Mouse (Mus musculus) 416B (cell line): ENCODE measurements around the gene Pdzrn3.

Source experiments
- DNase-seq: peaks from one replicate; pipeline ENCODE4 v3.0.0; 2011; ENCODE audit warnings: low read depth

Pdzrn3 gene

DNA sequence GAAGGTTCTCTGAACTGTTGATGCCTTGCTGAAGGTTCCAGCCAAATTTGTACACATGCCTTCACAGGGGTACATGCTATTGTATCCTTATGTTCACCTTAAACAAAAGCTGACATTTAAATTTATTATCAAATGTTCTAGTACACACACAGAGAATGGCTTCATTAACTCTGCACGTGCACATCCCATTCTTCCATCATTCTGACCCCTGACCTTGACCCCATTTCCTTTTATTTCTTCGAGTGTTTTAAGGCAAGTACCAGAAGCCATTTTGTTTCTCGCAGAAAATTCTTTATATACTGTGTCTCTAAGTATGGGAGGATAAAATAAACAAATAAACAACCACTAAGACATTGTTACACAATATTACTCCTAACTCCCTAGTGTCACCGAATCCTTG lies 123.0 kb downstream of the Pdzrn3 start:
- DNase-seq = no peak

DNA sequence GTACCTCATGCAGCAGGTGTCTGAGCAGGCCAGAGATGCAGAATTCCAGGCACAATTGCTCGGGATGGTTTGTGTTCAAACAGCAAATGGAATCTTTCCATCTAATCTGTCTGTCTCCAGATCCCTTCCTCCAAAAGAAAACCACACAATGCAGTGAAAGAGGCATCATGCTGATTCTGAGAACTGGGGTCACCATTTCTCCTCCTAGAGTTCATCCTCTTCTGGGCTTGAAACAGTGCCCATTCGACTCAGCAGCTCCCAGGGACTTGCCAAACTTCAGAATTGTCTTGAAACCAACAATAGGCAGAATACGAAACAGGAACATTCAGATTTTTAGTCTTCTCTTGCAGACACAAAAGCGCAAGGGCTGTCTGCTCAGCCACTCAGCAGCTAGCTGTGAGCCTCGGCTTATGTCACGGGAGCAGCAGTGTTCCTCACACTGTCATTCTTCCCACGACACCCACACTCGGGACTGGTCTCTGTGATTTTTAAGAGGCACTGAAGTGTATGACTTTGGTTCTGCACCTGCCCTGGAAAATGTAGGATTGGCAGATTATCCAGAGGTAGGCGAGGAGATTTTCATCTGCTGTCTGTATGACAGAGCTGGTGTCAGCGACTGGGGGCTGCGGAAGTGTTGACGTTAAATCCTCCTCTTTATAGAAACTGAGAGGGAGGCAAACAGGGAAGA lies 125.6 kb downstream of the Pdzrn3 start:
- no peak for DNase-seq

DNA sequence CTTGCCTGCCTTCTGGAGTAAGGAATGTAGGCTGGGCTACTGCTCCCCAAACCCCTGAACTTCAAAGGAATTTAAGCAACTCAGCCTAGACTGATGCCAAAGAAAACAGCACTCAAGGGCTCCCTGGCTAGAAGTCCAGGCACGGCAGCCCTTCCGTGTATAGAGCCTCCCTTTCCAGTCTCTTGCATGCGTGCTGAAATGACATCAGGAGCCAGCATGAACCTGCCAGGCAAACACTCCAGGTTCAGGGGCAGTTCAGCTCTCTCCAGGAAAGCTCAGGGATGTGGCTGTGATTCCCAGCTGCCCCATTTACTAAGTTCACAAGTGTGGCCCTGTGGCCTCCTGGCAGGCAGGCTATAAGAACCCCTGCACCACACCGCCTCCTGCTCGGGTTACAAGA lies 126.5 kb downstream of the Pdzrn3 start:
- no peak for DNase-seq

DNA sequence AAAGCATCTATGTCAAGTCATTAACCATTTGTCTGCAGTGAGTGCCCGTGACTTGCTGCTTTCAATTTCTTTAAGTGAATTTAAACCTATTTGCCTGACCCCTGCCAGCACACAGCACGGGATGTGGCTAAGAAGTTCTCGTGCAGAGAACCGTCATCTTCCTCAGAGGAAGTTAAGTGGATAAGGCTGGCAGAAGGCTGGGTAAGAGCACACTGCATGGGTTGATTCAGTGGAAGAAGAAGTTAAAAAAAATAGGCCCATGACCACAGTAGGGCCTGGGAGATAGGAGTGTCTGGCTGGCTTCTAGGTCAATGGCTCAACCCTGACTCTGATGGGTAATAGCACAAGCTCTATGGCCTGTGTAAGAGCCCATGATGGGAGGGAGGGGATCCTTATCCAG lies 131.6 kb downstream of the Pdzrn3 start:
- no peak for DNase-seq

DNA sequence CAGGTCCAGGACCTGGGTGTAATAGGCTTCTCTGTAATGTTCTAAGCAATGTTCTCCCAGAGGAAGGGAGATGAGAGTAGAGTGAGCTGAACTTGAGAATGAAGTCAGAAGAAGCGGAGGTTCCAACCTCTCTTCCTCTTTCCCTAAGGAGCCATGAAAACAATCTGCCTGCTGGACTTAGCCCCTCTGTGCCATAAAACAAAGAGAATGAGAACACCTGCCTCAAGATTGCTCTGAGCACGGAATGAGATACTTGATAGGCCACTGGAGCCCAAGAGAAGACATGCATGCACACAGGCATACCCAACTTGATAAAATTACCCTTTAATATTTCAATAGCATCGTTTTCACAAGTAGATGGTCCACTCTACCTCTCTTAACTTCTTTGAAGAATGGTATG lies 133.3 kb downstream of the Pdzrn3 start:
- no peak for DNase-seq

DNA sequence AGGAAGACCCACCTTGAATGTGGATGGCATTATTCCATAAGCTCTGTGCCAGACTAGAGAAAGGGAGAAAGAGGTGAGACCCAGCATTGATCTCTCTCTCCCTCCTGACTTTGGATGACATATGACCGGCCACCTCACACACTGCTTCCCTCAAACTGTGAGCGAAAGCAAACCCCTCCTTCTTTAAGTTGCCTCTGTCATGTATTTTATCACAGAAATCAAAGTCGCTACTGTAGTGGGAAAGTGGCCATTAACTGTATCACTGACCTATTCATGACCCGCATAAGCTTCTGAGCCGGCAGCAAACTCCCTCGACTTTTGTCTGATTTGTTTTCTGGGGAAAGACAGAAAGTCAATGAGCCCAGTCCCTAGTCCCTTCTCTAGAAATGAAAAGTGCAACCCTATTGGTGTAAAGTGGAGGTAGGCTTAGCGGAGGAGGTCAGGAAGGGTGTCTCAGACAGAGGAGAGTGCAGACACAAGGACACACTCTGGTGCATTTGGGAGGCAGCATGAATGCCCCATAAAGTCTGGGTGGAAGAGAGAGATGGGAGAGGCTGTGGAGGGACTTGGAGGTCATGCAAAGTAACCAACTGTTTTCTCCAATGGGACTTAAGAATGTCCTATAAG lies 134.4 kb downstream of the Pdzrn3 start:
- DNase-seq = no peak

DNA sequence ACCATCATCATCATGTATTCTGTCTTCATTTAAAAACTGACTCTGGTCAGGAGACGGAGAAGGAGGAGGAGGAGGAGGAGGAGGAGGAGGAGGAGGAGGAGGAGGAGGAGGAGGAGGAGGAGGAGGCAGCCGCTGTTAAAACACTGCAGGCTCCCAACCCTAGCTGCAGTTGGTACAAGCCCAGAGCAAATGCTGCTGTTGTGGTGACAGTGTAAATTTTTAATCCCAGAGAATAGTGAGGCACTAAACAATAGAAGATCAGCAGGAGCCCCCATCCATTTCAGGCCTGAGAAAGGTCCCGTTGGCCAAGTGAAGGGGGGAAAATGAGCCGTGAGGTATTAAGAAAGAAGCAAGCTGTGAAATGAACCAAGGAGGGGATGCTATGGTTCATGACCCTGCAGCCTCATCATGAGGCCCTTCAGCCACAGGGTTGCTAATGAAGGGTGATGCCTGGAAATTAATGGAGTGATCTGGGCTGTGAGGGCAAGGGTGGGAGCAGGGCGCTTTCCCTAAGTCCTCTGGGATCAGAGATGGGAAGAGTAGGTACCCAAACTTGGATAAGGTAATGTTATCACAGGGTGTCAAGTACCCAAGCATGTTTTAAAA lies 141.0 kb downstream of the Pdzrn3 start:
- no peak for DNase-seq

DNA sequence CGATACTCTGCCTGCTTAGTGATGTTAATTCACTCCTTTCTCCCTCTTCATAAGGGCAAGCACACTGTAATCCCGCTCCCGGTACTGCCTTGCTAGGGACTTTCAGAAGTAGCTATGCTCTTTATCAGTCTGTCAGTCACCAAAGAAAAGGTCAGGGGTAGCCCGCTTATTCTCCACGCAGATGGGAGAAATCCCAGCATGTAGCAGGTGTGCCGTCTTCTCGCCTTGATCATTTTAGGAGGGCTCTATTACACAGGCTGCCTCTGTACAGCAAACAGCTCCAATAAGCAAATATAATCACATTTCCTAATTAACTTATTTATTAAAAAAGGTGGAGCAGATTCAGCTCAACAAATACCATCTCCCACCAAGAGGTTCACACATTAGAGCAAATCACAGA lies 141.5 kb downstream of the Pdzrn3 start:
- DNase-seq = no peak

DNA sequence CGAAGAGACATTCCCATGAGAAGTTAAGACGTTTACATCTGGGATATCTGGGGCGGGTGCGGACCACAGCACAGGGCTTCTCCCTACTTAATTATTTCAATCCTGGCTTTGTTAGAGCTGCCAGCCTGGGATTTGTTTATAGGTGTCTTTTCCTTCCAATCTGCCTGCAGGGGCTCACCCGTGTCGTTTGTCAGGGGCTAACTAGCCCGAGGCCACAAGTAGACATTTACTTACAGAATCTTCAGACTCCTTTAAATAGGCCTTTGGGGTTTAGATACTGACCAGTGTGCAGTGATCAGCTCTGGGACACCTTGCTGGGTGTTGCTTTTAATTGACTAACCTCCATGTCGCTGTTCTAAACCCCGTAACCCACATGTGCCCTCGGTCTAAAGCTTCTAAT lies 143.3 kb downstream of the Pdzrn3 start:
- no peak for DNase-seq

DNA sequence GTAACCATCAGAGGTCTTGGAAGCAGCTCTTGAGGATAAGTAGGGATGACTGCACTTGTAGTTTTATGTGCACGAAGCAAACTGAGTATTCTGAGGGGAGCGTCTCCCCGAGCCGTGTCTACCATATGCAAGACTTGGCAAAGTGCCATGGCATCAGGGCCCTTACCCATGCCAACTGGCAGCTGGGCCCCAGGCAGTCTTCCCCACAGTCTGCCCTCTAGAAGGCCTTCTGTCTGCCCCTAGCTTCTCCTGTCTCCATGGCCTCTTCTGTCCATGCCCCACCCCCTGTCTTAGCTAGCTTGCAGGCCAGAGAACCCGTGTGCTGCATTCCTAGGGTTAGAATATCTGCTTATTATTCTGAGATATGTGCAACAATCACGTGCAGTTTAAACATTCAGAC lies 144.0 kb downstream of the Pdzrn3 start:
- DNase-seq = no peak

DNA sequence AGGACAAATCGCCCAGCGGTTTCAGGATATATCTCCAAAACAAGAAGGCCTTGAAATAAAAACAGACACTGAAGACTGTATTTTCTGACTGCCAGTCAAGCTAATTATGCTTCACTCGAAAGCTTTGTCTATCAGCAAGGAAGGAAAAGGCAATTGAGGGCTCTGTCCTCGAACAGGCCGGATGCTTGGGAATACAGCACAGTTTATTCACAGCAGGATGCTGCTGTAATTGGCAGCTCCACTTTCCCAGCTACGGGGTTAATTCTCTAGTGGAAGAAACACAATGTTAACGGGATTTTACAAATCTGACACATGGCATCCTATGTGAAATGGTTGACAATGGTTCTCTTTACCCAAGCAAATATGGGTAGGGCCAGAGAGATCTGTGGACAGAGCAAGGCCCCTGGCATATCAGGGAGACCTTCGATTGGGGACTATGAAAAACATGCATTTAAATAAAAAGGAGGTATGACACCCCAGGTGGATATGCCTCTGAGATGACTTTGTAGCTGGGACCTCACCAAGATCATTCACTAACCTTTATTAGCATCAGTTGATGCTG lies 150.3 kb downstream of the Pdzrn3 start:
- no peak for DNase-seq

DNA sequence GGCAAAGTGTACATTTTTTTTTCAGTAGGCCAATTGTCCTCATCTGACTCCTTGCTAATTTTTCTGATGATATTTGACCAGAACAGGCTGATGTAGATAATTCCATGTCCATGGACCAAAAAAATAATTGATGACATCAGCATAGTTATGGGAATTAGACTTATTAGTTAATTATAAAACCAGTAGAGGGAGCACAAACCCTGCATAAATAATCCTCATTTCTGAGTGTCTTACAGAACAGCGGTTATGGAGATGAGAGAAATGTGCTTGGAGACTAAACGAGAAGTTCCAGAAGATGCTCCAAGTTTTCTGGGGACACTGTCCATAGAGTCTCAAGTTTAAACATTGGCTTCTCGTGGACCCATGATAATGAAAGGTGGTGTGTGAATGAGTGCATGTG lies 157.4 kb downstream of the Pdzrn3 start:
- peak; percentile 2 for DNase-seq

DNA sequence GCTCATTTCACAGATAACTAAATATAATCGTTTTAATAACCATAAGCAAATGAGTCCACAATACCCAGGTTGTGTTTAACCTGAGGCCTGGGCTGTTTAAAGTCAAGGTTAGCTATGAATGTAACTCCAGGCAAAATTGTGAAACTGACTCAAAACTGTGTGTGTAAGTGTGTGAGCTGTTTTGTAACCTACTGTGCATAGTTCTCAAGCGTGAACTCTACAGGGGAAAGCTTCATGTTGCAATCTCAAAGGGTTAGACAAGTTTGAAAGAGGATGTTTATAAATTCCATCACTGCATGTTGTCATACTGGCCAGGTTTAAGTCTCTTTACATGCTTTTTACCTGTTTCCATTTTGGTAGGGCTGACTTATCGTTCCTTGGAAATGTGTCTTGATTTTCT lies 158.7 kb downstream of the Pdzrn3 start:
- no peak for DNase-seq

DNA sequence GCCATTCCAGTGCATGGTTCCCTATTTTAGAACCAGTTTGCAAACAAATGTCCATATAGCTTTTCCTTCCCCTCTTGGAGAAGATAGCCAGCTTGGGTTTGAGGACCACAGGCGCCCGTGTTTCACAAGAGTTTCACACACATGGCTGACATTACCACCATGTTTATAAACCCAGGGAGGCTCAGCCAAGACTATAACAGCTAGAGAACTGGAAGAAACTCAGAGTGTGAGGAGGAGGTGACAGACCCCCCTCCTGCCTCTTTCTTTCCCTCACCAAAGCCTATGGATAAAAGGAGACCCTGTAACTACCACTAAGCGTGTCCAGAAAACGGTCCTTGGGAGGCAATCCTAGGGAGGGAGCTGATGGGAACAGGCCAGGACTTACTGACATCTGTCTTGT lies 159.5 kb downstream of the Pdzrn3 start:
- no peak for DNase-seq

DNA sequence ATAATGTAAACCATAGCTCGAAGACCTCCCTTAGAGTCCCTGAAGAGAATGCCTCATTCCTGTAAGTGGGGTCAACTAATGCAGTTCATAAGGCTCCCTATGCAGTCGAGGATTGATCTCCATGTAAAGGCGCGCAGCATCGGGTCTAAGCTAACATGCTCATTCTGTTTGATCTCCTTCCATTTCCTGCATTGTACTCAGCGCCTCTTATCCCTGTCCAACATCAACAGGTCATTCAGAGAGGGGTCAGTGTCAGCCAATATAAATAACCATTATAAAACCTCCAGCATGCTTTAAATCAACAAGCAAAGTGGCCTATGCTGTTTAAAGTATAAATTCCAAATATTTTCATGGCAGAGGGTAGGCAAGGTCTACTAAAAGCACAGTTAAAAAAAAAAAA lies 159.9 kb downstream of the Pdzrn3 start:
- DNase-seq = no peak

DNA sequence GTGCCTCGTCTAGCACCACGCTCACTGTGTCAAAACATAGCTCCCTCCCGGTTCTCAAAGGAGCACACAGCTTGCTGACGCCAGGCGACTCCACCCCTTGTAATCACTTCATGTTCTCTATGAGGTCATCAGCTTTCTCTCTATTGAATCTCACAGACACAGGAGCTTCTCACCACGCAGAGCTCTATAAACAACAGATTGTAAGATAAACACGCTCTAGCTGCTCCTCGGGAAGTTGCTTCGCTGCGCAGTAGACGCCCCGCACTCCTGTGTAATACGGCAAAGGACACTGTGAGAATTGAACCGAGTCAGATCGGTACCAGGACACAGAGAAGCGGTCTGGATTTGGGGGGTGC lies 162.3 kb downstream of the Pdzrn3 start:
- no peak for DNase-seq

DNA sequence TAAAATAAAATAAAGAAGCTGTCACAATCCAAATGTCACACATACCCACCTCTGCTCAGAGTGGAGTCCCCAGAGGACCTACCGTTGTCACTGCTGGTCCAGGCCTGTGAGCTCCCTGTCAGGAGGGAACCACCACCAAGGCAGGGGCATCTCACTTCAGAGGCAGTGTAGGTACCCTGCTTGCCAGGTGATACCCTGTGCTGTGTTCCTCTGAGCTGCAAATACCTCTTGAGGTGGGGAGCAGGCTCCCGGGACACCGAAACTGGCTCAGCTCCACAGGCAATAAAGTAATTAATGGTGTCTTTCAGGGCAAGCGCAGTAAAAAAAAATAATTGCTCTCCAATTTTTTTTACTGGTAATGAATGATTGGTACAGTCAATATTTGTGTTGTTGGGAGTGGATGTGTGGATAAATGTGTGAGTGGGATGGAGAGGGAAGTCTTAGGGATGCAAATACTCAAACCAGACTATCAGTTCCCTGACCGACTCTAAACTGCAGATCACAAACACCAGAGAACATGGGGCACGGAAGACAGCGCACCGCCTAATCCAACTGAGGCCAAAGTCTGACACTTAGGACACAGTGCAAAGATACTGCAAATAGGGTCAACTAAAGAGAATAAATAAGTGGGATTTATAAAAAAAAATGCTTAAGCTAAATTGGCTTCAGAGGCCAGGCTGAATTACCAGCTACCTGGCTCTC lies 162.8 kb downstream of the Pdzrn3 start:
- DNase-seq = no peak

DNA sequence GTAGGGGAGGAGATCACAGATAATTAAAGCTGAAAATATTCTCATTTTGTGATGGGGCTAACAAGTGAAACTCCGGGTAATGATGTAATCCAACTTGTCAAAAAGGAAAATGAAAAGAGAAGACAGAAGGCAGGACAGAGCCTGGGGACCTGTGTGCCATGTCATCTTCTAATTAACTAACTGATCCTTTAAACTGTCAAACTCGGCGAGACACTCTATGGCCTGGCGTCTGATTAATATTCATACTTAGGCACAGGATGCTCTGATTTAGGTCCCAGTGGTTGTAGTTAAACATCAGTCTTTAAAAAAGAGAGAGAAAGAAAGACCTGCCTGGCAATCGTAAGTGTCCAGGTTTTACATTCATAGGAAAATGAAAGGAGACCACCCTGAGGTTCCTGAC lies 164.6 kb downstream of the Pdzrn3 start:
- DNase-seq = no peak

DNA sequence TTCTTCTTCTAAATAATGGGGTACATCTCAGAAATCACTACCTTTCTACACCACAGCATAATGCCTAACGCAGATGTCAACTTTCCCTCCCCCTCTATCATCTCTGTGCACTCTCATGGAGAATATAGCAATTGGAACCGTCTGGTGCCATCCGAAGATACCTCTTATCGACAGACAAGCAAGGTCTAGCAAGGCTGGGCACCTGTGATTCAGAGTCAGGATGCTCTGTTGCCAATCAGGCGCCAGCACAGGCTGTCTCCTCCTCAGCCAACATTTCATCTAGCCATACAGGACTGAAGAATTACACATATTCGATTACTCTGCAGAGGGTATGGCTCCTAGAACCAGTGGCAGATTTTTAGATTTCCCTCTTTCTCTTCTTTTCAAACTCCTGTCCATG lies 165.6 kb downstream of the Pdzrn3 start:
- no peak for DNase-seq

DNA sequence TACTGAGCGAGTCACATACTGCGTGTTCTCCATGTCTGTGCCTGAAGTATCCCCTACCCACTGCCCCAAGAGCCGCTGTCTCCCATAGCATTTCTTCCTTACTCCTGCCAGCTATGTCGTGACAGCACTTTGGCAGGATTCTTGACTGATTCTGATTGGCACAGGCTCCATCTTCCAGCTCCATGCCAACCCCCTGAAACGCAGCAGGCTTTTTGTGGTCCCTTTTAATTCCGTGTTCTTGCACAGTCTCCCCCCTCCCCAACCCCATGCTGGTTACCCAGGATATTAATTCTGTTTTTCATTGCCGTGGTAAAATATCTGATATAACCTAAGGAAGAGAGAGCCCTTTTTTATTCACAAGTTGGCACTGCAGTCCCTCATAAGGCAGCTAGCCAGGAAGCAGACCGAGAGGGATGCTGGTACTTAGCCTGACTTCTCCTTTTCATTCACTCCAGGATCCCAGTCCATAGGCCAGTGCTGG lies 166.3 kb downstream of the Pdzrn3 start:
- DNase-seq = no peak

DNA sequence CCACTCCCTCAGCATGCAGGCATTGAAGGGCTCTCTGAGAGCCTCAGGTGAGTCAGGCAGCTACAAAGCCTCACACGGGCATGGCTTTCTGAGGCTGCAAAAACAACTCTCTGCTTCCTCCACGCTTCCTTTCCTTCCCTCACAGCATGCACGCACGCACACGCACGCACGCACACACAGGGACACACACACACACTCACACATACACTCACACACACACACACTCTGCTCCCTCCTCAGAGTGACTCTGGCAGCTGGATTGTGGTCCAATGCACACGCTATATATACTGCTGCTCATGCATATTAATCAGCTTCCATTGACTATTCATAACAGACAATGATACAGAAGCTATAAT lies 178.8 kb downstream of the Pdzrn3 start:
- DNase-seq = no peak

DNA sequence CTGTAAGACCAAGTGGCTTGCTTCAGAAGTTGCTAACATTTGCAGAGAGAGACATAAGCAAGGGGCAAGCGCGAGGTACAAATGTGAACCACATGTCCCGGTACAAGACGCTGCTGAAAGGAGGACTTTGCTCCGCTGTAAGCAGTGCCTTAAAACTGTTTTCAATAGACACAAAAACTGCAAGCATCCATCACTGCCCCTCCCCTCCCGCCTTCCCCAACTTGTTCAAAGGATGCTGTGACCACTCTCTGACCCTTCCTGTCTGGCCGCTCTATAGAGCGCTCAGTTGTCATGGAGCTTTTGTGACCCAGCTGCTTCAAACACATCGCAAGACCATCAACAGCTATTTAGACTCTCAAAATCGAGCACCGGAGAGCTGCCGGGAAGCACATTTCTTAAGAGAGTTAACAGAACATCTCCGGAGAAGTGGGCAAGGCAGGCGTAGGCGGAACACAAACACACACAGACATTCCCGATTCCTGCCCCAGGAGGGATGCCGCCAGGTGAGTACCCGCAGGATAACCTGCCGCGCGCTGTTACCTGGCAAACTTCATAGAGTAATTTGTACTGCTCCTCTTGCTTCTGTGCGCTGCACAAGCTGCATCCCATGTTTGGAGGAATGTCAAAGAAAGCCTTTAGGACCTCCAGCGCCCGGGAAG lies 179.3 kb downstream of the Pdzrn3 start:
- DNase-seq = no peak
